Mouse (Mus musculus) neural tube, embryonic 11.5 days (tissue): ENCODE data around the gene Clec4a4. TPM values are rescaled to one million over a fixed set of nuclear protein-coding genes. Genes with fewer than 3 reads are reported as not detected.

Source experiments
- polyA plus RNA-seq: library from polyadenylated mRNA; unstranded; fragments of >200 nt; fragmentation: Nextera tagmentation; extraction: Ambion mirVana; gene quantifications from 2 replicates; pipeline ENCODE4 v1.2.1, GENCODE M21; 2014

The Clec4a4 gene
- polyA plus RNA-seq, 1 experiment from 2014 or later, result not detected

Other genes starting within 250 kb of the Clec4a4 start
- gene Slc2a3, start 188.7 kb upstream of the Clec4a4 start, polyA plus RNA-seq, result 31.1 and 39.5 TPM in 2 replicates
- gene Foxj2, start 170.5 kb upstream of the Clec4a4 start, polyA plus RNA-seq, result 4.8 and 5.1 TPM in 2 replicates
- gene C3ar1, start 134.2 kb upstream of the Clec4a4 start, polyA plus RNA-seq, result 1.8 and 2.1 TPM in 2 replicates
- 76.4 and 80.7 TPM in 2 replicates for gene Necap1, start 115.9 kb upstream of the Clec4a4 start, polyA plus RNA-seq
- 0.70 and 0.72 TPM in 2 replicates for gene Clec4a1, start 68.5 kb upstream of the Clec4a4 start, polyA plus RNA-seq
- gene Clec4a3, start 37.9 kb upstream of the Clec4a4 start, polyA plus RNA-seq, result 0.40 and 0.62 TPM in 2 replicates
- not detected in 2 replicates for gene Clec4b1, start 59.6 kb downstream of the Clec4a4 start, polyA plus RNA-seq
- gene Clec4a2, start 116.1 kb downstream of the Clec4a4 start, polyA plus RNA-seq, result 0.64 and 0.99 TPM in 2 replicates
- not detected in 2 replicates for gene Clec4b2, start 182.5 kb downstream of the Clec4a4 start, polyA plus RNA-seq
- gene Clec4n, start 239.5 kb downstream of the Clec4a4 start, polyA plus RNA-seq, result not detected in 2 replicates